Mouse (Mus musculus) thymus, postnatal 4 days (tissue): ENCODE measurements around the gene Cd248.

Experiments used
- DNase-seq: peaks from one replicate; pipeline ENCODE4 v3.0.0; 2021

Gene Cd248

DNA sequence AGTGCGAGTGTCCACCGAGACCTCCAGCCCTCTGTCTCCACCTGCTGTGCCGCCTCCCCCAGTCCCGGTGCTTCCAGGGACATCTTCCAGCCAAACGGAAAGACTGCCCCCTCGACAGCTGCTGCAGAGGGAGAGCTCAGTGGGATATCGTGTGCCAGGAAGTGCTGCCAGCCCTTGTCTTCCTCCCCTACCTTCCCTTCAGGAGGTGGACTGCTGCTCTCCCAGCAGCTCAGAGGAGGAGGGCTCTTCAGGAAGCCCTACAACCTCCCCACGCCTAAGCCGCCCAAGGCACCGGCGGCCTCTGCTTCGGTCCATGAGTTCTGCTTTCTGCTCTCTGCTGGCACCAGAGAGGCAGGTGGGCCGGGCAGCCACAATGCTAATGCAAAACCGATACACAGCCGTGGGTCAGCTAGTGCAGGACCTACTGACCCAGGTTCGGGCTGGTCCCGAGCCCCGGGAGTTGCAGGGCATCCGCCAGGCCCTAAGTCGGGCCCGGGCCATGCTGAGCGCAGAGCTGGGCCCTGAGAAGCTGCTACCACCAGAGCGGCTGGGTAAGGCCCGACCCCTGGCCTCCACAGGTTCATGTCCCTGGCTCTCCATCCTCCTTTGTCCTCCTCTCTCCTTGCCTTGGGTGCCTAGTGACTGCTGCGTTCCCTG lies 15.6 kb upstream of the Cd248 start:
- DNase-seq = no peak

DNA sequence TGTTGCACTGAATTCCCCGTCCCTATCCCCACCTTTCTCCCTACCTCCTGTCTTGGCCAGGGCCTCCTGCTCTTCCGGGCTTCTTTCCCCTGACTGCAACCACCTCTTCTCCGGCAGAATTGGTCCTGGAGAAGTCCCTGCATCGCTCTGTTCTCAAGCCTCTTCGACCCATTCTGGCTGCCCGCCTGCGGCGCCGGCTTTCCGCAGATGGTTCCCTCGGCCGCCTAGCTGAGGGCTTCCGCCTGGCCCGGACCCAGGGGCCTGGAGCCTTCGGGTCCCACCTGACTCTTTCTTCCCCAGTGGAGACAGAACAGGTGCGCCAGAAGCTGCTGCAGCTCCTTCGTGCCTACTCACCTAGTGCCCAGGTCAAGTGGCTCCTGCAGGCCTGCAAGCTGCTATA lies 15.0 kb upstream of the Cd248 start:
- DNase-seq = no peak

DNA sequence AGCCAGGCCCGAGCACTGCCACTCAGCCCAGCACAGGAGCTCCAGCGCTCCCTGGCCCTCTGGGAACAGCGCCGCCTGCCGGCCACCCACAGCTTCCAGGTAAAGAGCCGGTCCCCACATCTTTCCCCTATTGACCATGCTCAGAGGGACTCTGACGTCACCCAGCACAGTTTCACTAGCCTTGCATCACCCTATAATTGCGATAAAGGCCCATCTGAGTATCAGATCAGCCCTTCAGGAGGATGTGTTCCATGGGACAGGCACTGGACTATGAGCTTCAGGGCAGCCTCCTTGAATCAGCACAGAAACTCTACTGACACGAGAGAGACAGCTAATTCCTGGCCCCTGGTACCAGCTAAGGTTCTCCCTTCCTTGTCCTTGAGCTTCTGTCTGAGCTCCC lies 14.0 kb upstream of the Cd248 start:
- DNase-seq = peak; percentile 82

DNA sequence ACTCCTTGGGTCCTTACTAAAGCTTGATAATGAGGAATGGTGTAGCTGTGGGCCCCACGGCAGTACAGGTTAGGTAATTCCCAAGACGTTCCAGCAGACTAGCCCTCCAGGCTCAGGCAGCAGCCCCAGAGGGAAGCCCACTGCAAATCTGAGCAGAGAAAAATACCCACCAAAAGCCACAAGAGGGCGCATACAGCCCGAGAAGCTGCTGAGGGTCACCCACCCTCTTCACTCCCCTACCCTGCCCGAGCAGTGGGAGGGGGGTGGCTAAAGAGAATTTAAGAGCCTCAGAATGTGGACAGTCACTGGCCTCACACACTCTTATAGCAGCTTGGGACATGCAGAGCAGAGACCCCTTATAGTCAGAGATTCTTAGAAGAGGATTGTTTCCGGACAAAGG lies 11.6 kb upstream of the Cd248 start:
- DNase-seq = peak; percentile 56

DNA sequence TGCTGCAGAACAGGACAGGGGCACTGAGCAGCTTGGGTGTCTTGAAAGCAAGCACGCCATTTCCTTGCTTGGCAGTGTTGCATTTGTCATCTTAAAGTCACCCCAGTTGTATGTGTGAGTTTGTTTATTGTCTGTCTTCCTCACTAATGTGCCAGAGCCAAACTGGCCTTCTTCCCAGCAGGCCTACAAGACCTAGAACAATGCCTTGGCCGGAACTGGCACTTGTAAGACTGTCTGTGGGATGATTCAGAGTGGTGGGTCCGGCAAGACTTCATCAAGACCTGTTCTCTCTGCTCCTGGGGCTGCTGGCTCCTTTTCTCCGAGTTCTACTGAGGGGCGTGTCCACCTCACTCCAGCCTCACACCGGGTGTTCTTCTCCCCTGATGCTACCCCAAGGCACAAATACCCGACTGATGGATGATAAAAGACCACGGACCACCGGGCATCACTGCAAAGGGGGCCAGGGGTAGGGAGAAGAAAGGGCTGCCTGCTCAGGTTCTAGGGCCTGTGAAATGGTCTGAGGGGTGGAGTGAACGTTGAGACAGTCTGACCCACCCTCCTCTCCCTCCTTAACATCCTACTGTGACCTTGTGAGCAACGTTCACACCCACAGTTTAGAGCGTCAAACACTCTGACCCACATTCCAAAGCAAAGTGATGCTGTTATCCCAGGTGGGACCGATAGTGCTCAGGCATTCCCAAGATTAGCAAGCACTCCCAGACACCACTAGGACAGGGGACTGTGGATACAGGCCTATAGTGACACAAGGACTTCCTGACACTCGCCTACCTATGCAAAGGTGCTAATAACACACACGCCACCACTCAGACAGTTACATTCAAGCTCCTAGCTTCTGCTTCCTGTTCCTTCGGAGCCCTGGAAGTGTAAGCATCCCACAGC lies 9.8 kb upstream of the Cd248 start:
- DNase-seq = no peak

DNA sequence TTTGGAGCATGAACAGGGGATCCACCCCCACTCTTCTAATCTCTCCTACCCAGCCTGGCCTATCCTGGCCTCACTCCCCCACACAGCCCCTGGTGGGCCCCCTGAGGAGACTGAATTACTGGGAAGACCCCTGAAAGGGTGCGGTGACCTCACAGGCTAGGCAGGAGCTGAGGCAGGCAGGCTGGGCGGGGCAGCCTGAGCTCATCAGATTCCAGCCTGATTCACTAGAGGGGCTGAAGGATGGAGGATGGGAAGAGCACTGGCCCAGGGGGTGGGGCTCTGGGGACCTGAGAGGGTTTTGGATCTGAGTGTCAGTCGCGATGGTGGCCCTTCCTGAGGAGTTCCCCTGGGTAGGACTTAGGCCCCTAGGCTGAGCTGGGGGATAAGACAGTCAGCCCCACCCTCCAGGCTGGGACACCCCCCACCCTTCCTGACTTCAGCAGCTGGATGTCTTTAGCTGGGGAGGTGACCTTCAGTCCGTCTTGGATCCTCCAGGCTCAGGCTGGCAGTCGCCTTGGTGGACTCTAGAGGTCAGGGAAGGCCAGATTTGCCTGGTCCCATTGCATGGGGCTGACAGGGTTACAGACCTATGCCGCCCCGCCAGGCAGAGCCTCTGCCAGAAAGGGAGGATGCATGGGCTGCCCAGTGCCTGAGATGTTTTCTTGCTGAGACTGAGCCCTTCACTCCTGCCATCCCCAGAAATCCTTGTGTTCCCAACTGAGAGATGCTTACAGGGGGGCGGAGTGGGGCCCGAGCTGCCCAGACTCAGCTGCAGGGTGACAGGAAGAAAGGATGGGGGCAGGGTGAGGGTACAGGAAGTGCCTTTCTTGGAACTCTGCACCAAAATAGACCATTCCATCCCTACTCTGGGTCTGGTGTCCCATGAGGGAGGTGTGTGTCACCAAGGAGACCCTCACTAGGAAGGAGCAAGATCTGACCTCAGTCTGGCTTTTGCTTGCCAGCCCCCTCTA lies 8.8 kb upstream of the Cd248 start:
- no peak for DNase-seq

DNA sequence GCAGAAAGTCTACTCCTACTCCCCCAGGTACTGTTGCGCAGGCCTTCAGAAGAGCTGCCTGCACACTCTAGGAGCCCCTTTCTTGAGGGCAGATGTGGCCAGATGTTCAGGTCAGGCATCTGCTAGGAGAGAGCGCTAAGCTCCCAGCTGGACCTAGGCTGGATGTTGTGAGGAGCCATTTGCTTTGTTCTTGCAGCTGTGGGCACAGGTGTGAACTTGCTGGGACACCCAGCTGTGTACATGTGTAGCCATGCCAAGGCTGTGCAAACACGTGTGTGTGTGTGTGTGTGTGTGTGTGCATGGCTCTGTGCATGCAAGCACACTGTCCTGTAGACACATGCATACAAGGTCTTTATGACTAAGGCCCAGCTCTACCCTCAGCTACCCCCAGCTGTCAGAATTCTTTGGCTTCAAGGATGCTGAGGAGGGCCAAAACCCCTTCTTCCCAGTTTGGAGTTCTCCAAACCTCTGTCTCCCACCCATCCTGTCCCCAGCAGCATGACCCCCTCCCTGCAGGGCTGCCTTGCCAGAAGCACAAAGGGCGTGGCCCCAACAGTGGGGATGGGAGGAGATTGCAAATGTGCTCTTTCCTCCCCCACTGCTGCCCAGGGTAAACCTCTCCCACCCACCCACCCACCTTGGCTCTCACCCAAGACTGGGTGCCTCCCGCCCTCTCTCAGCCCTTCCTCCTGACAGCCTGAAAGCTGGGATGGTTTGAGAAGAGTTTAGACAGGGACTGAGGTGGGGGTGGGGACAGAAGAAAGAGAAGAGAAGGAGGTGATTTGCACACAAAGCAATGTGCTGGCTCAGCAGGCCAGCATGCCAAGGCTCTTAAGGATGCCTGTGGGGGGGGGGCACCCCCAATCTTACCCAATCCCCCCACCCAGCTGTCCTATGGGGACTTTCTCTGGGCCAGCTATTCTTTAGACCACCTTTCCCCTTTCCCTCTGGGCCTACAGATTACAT lies 7.2 kb upstream of the Cd248 start:
- DNase-seq = no peak

DNA sequence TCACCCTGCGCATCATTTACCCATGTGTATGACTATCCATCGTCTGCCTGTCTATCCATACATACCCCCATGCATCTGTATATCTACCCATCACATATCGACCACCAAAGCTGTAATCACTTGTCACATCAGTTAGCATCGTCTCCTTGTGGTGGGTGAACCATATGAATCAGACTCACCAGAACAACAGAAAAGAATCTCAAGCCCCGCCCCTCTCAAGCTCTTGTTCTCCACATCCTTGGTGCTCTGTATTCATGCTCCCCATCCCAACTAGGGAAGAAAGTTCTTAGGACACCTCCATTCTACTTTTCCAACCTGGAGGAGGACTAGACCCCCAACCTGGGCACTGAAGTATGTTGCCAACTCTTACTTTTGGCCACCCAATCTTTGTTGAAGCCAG lies 5.8 kb upstream of the Cd248 start:
- DNase-seq = no peak

DNA sequence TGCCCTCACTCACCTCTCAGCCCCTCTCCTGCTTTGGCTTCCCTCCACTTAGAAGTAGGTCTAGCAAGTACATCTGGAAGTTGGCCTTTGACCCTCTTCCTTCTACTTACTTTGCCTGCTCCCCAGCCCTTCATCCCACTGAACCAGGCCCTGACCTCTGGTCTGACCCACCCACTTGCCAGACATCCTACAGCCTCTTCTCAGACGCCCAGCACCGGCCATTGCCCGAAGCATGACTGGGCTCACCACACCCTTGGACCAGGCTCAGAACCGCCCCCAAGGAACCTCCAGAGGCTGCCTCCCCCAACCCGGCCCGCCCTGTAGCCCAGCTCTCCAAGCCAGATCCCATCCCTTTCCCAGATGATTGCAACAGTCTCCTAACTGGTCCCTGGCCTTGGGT lies 5.4 kb upstream of the Cd248 start:
- no peak for DNase-seq

DNA sequence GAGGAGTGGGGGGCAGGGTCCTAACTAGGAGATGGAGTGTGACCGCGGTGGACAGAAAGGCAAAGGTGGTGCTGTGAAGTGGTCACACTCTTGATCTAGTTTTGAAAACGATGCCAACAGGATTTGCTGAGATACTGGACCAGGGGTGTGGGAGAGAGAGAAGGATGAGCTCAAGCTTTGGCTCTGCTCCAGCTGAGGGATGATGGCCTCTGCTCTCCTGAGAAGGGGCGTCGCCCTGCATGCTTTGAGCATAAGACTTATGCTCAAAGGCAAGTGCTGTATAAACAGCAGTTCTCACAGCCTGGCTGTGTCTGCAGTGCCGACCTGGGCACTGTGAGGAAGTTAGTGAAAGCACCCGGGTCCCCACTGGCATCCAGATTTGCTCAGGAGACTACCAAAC lies 2.8 kb upstream of the Cd248 start:
- no peak for DNase-seq

DNA sequence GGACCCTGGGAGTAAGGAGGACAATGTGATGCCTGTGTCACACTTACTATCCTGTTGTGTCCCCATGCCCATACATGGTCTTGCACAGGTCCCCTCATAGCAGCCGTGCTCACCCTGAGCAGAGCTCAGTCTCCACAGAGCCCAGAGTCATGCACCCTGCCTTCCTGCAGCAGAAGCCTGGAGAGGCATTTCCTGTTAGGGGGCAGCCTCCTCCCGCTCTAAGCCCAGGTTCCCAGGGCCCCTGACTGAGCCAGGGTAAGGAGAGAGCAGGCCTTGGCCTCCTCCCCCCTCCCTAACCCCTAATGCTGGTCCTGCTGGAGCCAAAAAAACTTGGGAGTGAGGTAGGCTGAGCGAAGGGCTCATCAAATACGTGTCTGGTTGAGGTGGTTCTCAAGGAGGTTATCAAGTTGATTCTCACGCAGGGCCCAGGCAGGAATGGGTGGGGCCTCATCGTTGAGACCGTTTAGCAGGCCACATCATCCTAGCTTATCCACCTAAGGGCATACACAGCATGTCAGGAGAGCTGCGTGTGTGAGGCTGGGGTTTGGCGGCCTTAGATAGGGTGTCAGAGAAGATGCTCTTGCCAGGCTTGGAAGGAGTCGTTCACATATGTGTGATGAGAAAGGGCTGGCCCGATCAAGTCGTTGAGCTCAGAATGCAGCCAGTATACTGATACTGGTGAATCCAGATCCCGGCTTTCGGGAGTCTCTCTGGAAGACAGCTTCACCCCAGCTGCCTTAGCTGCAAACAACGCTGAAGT lies 658 bp upstream of the Cd248 start:
- no peak for DNase-seq

DNA sequence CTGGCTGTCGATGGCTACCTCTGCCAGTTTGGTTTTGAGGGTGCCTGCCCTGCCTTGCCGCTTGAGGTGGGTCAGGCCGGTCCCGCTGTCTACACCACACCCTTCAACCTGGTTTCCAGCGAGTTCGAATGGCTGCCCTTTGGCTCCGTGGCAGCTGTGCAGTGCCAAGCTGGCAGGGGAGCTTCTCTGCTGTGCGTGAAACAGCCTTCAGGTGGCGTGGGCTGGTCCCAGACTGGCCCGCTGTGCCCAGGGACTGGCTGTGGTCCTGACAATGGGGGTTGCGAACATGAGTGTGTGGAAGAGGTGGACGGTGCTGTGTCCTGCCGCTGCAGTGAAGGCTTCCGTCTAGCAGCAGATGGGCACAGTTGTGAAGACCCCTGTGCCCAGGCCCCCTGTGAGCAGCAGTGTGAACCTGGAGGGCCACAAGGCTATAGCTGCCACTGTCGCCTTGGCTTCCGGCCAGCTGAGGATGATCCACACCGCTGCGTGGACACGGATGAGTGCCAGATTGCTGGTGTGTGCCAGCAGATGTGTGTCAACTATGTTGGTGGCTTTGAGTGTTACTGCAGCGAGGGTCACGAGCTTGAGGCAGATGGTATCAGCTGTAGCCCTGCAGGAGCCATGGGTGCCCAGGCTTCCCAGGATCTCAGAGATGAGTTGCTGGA lies 824 bp downstream of the Cd248 start:
- no peak for DNase-seq

DNA sequence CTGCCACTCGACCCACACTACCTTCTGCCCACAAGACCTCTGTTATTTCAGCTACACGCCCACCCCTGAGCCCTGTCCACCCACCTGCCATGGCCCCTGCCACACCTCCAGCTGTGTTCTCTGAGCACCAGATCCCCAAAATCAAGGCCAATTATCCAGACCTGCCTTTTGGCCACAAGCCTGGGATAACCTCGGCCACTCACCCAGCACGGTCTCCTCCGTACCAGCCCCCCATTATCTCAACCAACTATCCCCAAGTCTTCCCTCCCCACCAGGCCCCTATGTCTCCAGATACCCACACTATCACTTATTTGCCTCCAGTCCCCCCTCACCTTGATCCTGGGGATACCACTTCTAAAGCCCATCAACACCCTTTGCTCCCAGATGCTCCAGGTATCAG lies 1.6 kb downstream of the Cd248 start:
- no peak for DNase-seq

DNA sequence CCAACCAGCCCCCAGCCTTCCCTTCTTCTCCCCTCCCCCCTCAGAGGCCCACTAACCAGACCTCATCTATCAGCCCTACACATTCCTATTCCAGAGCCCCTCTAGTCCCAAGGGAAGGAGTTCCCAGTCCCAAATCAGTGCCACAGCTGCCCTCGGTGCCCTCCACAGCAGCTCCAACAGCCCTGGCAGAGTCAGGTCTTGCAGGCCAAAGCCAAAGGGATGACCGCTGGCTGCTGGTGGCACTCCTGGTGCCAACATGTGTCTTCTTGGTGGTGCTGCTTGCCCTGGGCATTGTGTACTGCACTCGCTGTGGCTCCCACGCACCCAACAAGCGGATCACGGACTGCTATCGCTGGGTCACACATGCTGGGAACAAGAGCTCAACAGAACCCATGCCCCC lies 2.1 kb downstream of the Cd248 start:
- DNase-seq = no peak

DNA sequence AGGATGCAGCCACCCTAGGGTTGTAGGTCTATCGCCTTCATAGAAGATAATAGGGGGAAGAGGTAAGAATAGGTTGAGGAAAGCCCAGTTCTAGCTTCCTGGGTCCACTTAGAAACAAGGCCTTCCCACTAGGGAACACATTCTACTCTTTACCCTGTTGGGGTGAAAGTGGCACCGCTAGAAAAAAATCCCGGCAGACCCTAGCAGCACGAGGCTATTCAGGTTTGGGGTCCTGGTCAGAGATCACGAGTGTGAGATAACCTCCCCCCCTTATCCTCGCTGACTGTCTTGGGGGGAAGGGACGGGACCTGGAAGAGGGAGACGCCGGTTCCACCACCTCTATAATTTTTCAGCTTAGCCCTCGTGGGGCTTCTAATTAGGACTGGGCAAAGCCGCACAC lies 3.2 kb downstream of the Cd248 start:
- no peak for DNase-seq

DNA sequence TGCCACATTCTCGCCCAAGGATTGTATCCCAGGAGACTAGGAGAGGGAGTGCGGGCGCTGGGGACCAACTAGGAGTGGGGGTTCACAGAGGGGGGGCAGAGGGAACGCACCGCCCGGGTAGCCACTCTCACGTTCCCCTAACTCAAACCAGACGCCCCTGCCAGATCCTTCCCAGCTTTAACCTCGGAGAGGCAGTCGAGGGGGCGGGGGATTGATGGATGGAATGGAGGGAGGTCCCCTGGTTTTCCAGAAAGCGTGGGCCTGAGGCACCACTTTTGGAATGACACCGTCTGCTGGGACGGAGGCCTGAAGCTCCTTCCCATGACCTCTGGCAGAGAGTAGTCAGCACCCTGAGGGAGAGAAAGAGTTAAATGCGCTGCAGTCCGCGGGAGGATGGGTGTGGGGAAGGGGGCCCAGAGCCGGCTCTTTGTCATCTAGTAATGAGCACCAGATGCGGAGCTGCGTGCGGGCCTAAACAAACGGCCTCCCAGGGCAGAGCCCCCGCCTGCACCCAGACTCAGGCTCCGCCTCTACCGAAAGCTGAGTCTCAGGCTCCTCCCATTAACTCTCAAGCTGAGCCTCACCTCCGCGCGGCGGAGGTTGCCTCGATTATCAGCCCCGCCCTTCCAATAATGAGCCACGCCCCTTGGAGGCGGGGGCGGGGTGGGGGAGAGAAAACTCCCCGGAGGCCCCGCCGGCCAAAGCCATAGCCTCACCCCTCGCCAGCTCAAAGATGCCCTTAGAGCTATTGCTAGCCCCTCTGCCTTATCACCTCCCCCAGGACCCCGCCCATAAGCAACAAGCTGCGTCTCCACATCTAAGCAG lies 3.9 kb downstream of the Cd248 start:
- peak; percentile 41 for DNase-seq

DNA sequence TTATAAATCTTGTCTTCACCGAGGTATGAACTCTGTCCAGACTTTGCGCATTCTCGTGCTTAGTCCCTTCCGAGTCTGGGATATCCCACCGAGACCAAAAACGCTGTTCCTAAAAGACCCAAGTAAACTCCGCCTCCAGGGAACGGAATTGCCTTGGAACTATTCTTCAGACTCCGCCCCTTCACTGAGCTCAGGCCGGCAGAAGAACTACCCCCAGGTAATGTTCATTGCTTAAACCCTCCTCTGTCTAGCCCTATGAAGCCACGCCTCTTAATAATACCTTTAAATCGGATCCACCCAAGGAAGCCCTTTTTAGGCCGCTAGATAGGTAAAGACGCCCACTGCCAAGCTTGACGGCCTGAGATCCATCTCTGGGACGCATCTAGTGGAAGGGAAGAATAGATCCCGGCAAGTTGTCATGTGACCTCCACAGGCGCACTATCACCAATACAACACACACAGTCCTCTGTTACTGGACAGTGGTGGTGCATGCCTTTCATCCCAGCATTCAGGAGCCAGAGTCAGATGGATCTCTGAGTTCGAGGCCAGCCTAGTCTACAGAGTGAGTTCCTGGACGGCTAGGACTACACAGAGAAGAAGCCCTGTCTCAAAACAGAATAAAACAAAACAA lies 4.6 kb downstream of the Cd248 start:
- no peak for DNase-seq

DNA sequence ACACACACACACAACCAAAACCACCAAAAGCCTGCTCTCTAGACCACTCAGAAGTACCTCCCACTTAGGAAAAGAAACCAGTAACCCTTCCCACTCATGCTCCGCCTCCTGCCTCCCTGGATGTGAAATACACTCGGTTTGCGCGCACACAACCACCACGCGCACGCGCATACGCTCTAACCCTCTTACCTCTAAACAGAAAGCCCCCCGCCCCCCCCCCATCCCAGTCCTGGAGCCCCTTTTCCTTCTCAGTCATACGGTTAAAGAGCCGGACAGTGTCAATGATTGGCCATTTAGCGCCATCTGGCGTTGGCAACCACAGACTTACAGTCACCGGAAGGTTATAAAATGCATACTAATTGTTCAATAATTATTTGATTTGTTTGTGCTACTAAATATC lies 5.2 kb downstream of the Cd248 start:
- peak; percentile 71 for DNase-seq

DNA sequence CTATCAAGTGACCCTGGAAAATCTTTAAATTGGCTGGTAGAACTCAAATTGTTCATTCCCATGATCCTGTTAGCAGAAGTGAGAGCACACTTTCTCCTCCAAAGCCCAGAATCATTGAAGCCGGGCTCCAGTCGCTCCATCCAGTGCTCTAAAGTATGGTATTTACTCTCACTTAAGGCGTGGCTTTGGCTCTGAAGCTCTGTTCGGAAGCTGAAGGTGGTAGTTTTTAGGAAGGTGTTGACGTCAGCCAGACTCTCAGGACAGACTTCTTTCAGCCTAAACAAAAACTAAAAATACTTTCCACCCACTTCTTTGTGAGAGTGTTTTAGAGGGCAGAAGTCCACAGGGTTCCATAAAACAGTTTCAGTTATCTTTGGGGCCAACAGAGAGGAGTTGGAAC lies 5.6 kb downstream of the Cd248 start:
- no peak for DNase-seq
